Mouse (Mus musculus): Measurements from ENCODE around the gene Ggta1.

GRCm38 (mm10) chr2:35443325-35443724 is 19.7 kb downstream of the Ggta1 start:
- no peak for TF ChIP-seq CTCF (IDR thresholded peaks at IDR 0.05; ENCODE audit: extremely low read depth, insufficient read depth, insufficient read length, insufficient replicate concordance)
- no peak for TF ChIP-seq POLR2A (IDR thresholded peaks at IDR 0.05; ENCODE audit: low read depth, low read length)
